Mouse (Mus musculus): Measurements from ENCODE around the gene Edaradd. TPM values are rescaled to one million over a fixed set of nuclear protein-coding genes. Genes with fewer than 3 reads are reported as not detected.

Edaradd gene
- total and polyA plus RNA-seq, 2 experiments, result 0.07 to 0.09 TPM

DNA sequence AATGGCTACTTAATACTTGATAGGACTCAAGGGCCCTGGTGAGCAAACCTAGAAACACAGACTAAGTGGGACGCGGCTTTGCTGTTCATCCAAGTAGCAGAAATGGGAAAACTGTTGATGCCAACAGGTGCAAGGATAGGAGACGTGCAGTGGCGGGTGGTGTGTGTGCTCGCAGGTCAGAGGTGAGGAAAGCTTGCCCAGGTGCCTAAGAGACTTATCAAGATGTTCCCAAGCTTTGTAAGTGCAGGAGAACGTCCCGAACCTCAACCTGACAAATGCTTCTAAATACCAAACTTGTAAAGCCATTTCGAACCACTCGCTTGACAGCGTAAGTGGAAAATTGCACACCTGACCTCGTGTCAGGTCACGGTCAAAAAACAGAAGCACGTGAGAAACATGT, 91.7 kb downstream of the Edaradd start:
- Histone ChIP-seq H3K36me3 (ENCODE audit: control insufficient read depth, insufficient read depth, low read length) (peaks cover 54% of the 10 kb centered on the region), H3K4me1 (ENCODE audit: control insufficient read depth, insufficient read depth, low read length) (peaks cover 7% of the 10 kb centered on the region), H3K27ac (replicated peaks; ENCODE audit: insufficient read depth, low read depth, low read length) (no peak overlapping the region), H3K79me2 (ENCODE audit: control insufficient read depth, insufficient read depth, low read length) (no peaks in the 10 kb centered on the region), H3K9ac (ENCODE audit: low read depth, low read length) (no peak overlapping the region), H3K27me3 (ENCODE audit: control insufficient read depth, insufficient read depth, low read length) (no peaks in the 10 kb centered on the region), H3K4me3 (ENCODE audit: insufficient read depth, low read depth, low read length) (no peak overlapping the region)
- DNase-seq (ENCODE audit: extremely low read depth, low read depth, low spot score), result no peak
- 97% methylated on average over 13 of the region's 13 CpGs for WGBS
- TF ChIP-seq POLR2A (IDR thresholded peaks at IDR 0.05; ENCODE audit: extremely low read depth, insufficient read depth, low read length) (no peak), CTCF (IDR thresholded peaks at IDR 0.05; ENCODE audit: low read depth, low read length) (no peak)

Other genes with a start within 250 kb of the Edaradd start
- gene Actn2, start 179.7 kb downstream of the Edaradd start, total RNA-seq (2014; rRNA removed), result 1.2 TPM in 1 of 2 replicates, not detected in the other
- gene Actn2, start 179.7 kb downstream of the Edaradd start, polyA plus RNA-seq (2012; rRNA removed), result 0.06 and 0.47 TPM in 2 replicates
- 14.5 and 16.1 TPM in 2 replicates for gene Heatr1, start 125.4 kb downstream of the Edaradd start, total RNA-seq (2014; rRNA removed)
- gene Heatr1, start 125.4 kb downstream of the Edaradd start, polyA plus RNA-seq (2012; rRNA removed), result 6.2 and 12.8 TPM in 2 replicates
- gene Lgals8, start 55.5 kb downstream of the Edaradd start, total RNA-seq (2014; rRNA removed), result 134 and 180 TPM in 2 replicates
- 44.7 and 51.6 TPM in 2 replicates for gene Lgals8, start 55.5 kb downstream of the Edaradd start, polyA plus RNA-seq (2012; rRNA removed)
- gene Ero1lb, start 45.4 kb upstream of the Edaradd start, total RNA-seq (2014; rRNA removed), result 28.9 and 36.0 TPM in 2 replicates
- 12.7 and 13.2 TPM in 2 replicates for gene Ero1lb, start 45.4 kb upstream of the Edaradd start, polyA plus RNA-seq (2012; rRNA removed)